Mouse (Mus musculus) megakaryocyte, embryonic 14.5 days (primary cell): Measurements from ENCODE around the gene Bcar3. TPM values are rescaled to one million over a fixed set of nuclear protein-coding genes. Genes with fewer than 3 reads are reported as not detected.

Experiments used
- H3K27me3 ChIP-seq: replicated peaks from 2 replicates; pipeline ENCODE3; 2012; ENCODE audit warnings: inconsistent platforms
- H3K36me3 ChIP-seq: replicated peaks from 2 replicates; pipeline ENCODE3; 2012; ENCODE audit warnings: low read length, inconsistent platforms, mixed read lengths
- H3K4me1 ChIP-seq: 2 replicates; pipeline ENCODE4 v1.6.1; 2012; ENCODE audit warnings: inconsistent platforms
- H3K4me3 ChIP-seq: replicated peaks from 2 replicates; pipeline ENCODE3; 2012; ENCODE audit warnings: moderate library complexity, mild to moderate bottlenecking, inconsistent platforms
- H3K9me3 ChIP-seq: 2 replicates; pipeline ENCODE4 v1.6.1; 2012; ENCODE audit warnings: inconsistent platforms
- FLI1 ChIP-seq: IDR thresholded peaks from 2 replicates; pipeline ENCODE4 v1.6.1; 2012; ENCODE audit warnings: low read length, inconsistent platforms, mixed read lengths
- GATA1 ChIP-seq: IDR thresholded peaks from 3 replicates; pipeline ENCODE4 v1.6.1; 2012; ENCODE audit warnings: mixed read lengths, low read length, inconsistent platforms, borderline replicate concordance
- polyA plus RNA-seq: library from polyadenylated mRNA; stranded (reverse); fragments of >175 nt; gene quantifications from 2 replicates; pipeline ENCODE4 v1.2.3, GENCODE M21; 2012; ENCODE audit warnings: low replicate concordance; ENCODE audit not compliant: insufficient read depth

The Bcar3 gene
- polyA plus RNA-seq, 1 experiment = 3.6 TPM

DNA sequence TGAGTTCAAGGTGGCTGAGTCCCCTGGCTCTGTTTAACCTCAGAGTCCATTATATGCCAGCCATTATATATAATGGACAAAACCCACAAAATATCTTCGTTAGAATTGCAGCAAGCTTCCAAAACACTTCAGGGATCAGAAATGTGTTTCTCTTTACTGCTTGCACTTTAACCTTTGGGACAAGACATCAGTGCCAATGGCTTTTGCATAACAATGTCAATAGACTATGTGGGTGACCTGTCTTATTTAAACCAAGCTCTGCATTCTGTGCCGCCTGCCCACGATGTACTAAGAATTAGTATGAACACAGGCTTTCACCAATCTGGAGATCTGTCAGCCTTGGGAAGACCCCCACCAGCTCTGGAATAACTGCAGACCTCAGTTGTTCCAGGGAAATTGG is 190.4 kb downstream of the Bcar3 start:
- TF ChIP-seq FLI1 (no peak), GATA1 (no peak)
- Histone ChIP-seq H3K27me3 (peaks cover 43% of the 10 kb centered on the region), H3K36me3 (no peaks in the 10 kb centered on the region), H3K9me3 (no peaks in the 10 kb centered on the region), H3K4me3 (no peak overlapping the region), H3K4me1 (peaks cover 20% of the 10 kb centered on the region)

DNA sequence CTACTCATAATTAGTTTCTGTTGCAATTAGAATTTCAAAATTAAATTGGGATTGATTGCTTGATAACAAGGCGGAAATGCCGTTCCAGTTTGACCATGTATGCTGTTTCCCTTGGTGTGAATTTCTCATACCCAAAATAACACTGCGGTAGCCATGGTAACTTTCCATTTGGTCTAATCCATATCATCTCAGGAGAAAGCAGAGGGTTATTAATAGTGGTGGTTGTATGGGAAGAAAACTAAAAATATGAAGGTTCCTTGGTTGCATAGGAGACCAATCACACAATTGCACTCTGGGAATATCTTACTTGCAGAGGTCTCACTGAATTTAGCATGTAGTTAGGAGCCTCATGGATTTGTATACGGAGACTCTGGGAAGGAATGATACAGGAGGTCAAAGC is 191.8 kb downstream of the Bcar3 start:
- peaks cover 14% of the 10 kb centered on the region for H3K4me1 ChIP-seq
- peaks cover 47% of the 10 kb centered on the region for H3K27me3 ChIP-seq
- H3K9me3 ChIP-seq = no peaks in the 10 kb centered on the region
- H3K36me3 ChIP-seq = no peaks in the 10 kb centered on the region
- H3K4me3 ChIP-seq = no peak overlapping the region
- TF ChIP-seq FLI1 (no peak), GATA1 (no peak)

DNA sequence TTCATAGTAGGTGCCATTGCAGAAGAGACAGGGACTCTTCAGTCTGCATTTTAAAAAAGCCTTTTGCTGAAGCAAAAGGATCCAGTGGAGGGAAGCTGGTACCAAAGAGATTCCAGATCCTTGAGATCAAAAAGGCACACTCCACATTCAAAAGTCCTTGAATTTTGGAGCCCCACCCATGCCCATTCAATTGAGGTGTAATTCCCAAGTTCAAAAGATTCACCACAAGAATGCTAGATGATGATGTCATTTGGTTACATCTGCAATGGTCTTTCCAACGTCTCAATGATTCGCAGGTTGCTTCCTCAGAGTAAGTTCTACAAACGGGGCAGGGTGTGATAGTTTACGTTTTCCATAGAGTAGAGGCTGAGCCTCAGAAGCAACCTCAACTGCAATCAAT is 192.3 kb downstream of the Bcar3 start:
- Histone ChIP-seq H3K36me3 (no peaks in the 10 kb centered on the region), H3K27me3 (peaks cover 49% of the 10 kb centered on the region), H3K9me3 (no peaks in the 10 kb centered on the region), H3K4me1 (peaks cover 14% of the 10 kb centered on the region), H3K4me3 (no peak overlapping the region)
- TF ChIP-seq FLI1 (no peak), GATA1 (no peak)

DNA sequence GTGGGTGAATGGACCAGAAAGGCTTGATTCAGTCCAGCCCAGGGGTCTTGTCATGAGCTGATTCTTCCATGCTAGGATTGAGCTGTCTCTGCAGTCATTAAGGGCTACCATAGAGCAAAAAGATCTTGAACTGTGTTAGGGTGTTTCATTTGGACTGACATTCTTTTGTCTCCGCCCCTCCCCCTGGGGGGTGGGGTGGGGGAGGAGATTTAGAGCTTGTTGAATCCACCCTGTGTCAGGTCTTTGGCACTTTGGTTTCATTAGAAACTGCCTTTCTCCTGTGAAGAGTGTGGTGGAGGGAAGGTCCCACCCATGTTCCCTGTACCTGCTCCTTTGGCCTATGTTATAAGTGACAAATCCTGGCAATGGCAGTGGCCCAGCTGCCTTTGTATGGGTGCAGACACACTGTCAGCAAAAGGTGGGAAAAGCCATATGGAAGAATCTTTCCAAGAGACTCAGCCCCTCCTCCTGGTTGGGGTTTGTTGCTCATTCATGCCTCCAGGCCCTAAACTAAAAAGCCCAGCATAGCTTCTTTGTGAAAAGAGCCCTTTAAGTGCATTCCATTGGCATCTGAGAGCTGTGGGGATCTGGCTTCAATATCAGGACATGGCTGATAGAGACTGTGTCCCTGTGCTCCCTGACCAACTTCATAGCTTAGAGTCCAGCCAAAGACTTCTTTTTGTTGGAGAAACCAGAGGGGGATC is 194.3 kb downstream of the Bcar3 start:
- peaks cover 2% of the 10 kb centered on the region for H3K4me1 ChIP-seq
- peaks cover 58% of the 10 kb centered on the region for H3K27me3 ChIP-seq
- TF ChIP-seq FLI1 (no peak), GATA1 (no peak)
- no peaks in the 10 kb centered on the region for H3K36me3 ChIP-seq
- H3K9me3 ChIP-seq = no peaks in the 10 kb centered on the region
- H3K4me3 ChIP-seq = no peak overlapping the region

DNA sequence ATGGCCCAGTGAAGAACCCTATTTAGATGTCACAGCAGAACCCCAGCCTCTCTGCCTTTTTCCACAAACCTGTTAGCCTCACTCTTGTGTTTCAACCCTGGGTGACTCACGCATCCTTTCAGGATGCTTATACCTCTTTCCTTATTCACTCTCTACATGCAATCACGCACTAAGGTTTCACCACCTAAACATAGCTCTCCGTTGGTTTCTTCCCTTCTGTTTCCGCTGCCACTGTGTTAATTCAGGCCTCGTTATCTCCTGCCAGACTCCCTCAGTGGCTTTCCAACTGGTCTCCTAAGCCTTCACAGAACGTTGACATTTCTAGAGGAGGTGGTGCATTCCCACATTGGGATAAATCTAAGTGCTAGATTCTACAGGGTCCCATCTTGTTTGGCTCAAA is 196.6 kb downstream of the Bcar3 start:
- no peaks in the 10 kb centered on the region for H3K9me3 ChIP-seq
- H3K27me3 ChIP-seq = peaks cover 51% of the 10 kb centered on the region
- no peaks in the 10 kb centered on the region for H3K36me3 ChIP-seq
- H3K4me1 ChIP-seq = no peaks in the 10 kb centered on the region
- TF ChIP-seq FLI1 (no peak), GATA1 (no peak)
- H3K4me3 ChIP-seq = no peak overlapping the region

DNA sequence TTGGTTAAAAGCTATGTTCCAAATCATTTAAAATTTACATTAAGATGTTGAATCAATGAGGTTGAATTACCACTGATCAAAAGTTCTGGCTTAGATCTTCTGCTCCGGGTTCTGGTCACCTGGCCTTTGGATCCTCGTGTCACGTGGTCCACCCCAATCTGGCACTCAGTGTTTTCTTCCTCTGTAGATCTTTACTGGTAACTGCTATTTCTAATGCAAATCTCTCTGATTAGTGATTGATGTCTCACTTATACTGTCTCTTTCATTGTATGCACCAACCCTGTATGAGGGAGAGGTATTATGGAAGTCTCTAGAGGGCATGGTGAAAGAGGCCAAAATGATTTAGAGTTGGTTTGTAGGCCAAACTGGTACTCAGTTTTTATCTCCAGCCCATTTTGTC is 198.1 kb downstream of the Bcar3 start:
- H3K4me1 ChIP-seq = no peaks in the 10 kb centered on the region
- no peak for TF ChIP-seq GATA1
- no peak for TF ChIP-seq FLI1
- H3K4me3 ChIP-seq = no peak overlapping the region
- no peaks in the 10 kb centered on the region for H3K9me3 ChIP-seq
- H3K27me3 ChIP-seq = peaks cover 48% of the 10 kb centered on the region
- no peaks in the 10 kb centered on the region for H3K36me3 ChIP-seq

DNA sequence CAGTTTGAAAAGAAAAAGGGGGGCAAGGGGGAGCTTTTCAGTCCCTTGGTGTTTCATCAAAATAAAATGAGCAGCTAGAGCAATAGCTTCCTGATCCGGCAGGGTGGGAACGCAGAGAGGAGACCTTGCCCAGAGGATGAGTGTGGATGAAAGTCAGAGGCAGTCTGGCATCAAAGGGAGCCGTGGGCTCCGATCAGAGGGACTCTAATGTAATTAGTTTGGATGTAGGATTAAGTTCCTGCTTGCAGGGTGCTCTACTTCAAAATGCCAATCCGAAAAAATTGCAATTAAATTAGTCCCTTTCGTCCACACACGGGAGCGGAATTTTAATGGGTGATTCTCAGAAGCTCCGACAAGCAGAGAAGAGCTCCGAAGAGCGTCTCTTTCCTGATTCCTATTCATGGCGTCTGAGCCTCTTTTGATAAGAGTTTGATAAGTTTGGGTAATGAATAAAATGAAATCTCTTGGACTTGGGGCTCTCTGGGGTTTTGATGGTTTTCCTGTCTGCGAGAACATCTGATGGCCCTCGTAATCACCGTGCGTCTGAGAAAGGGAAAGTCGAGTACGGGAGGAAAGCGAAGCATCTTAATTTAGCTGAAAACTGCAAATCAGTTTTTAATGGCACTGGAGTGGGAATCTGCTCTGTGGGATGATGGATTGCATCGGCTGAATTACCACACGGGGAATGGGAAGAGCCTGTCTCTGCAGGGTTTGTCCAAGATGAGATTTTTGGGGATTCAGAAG is 199.1 kb downstream of the Bcar3 start:
- Histone ChIP-seq H3K36me3 (no peaks in the 10 kb centered on the region), H3K4me3 (no peak overlapping the region), H3K9me3 (no peaks in the 10 kb centered on the region), H3K27me3 (peaks cover 51% of the 10 kb centered on the region), H3K4me1 (peaks cover 4% of the 10 kb centered on the region; the same call in 1 of the 2 replicates)
- TF ChIP-seq FLI1 = no peak
- TF ChIP-seq GATA1 = no peak

DNA sequence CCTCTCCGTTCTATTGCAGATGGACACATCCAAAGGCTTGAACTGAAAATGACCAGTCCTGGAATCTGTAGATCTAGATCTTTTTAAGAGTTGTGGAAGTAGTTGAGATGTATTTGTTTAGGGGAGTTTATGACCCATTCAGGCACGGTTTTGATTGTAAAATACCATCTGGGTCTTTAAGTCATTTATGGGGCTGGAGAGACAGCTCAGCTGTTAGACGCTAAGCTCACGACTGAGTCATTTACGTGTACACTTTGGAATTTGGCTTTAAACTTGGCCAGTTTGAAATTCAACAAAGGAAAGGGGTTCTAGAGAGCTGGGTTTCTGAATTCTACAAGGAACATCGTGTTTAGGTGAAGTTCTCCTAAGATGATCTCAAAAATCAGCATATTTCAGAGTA is 200.8 kb downstream of the Bcar3 start:
- no peak for TF ChIP-seq GATA1
- no peaks in the 10 kb centered on the region for H3K36me3 ChIP-seq
- peaks cover 45% of the 10 kb centered on the region for H3K27me3 ChIP-seq
- H3K9me3 ChIP-seq = no peaks in the 10 kb centered on the region
- peaks cover 10% of the 10 kb centered on the region; the same call in 1 of the 2 replicates for H3K4me1 ChIP-seq
- no peak overlapping the region for H3K4me3 ChIP-seq

DNA sequence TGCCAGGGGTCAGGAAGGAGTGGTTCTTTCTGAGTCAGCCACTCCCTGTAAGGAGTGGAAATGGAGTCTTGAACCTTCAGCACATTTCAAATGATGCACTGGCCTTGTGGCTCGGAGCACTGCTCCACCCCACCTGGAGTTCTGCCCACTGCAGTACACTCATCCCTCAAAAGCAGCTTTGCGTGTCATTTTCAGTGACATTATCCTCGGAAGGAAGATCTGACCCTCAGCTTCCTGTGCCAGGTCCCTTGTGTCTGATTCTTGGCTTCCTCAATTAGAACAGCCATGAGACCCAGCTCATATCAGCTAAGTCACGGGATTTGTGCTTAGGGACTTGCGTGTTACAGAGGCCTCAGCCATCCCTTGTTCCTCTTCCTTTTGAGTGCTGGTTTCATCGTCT is 203.9 kb downstream of the Bcar3 start:
- Histone ChIP-seq H3K27me3 (peaks cover 50% of the 10 kb centered on the region), H3K4me1 (peaks cover 14% of the 10 kb centered on the region; the same call in 1 of the 2 replicates), H3K9me3 (no peaks in the 10 kb centered on the region), H3K4me3 (no peak overlapping the region), H3K36me3 (no peaks in the 10 kb centered on the region)
- no peak for TF ChIP-seq FLI1

DNA sequence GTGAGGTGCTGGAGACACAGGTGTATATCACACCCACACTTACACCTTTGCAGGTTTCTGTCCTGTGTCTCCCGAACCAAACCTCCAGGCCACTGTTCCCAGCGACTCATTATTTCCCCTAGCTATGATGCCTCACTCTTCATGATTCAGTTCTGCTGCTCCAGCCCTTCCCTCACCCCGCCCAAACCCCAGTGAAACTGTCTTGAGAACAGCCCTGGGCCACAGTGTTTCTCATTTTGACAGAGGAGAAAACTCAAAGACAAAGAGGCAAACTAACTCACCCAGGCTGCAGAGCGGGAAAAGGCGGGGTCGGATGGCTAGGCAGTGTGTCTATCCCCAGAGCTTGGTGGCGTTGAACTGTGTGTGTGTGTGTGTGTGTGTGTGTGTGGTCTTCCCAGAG is 204.6 kb downstream of the Bcar3 start:
- Histone ChIP-seq H3K4me1 (peaks cover 14% of the 10 kb centered on the region; the same call in 1 of the 2 replicates), H3K36me3 (no peaks in the 10 kb centered on the region), H3K27me3 (peaks cover 48% of the 10 kb centered on the region), H3K9me3 (no peaks in the 10 kb centered on the region), H3K4me3 (no peak overlapping the region)
- TF ChIP-seq FLI1 (no peak), GATA1 (no peak)
